Mouse (Mus musculus): Measurements from ENCODE around the gene Olfr1348. TPM values are rescaled to one million over a fixed set of nuclear protein-coding genes. Genes with fewer than 3 reads are reported as not detected.

The Olfr1348 gene
- polyA plus RNA-seq, 1 experiment from 2014 or later: not detected

Other genes starting within 250 kb of the Olfr1348 start
- 5.2 and 6.4 TPM in 2 replicates for gene Zfp667, start 222.2 kb downstream of the Olfr1348 start, polyA plus RNA-seq (2016; fragmentation: Nextera tagmentation; extraction: Ambion mirVana)
- 5.2 and 6.7 TPM in 2 replicates for gene Zfp583, start 177.5 kb downstream of the Olfr1348 start, polyA plus RNA-seq (2016; fragmentation: Nextera tagmentation; extraction: Ambion mirVana)
- gene Gm3854, start 165.0 kb downstream of the Olfr1348 start, polyA plus RNA-seq (2016; fragmentation: Nextera tagmentation; extraction: Ambion mirVana): 2.6 and 2.8 TPM in 2 replicates
- 1.3 and 1.4 TPM in 2 replicates for gene Zfp78, start 145.5 kb downstream of the Olfr1348 start, polyA plus RNA-seq (2016; fragmentation: Nextera tagmentation; extraction: Ambion mirVana)
- 9.2 and 13.9 TPM in 2 replicates for gene Zfp28, start 125.5 kb downstream of the Olfr1348 start, polyA plus RNA-seq (2016; fragmentation: Nextera tagmentation; extraction: Ambion mirVana)
- 0.09 and 0.34 TPM in 2 replicates for gene Smim17, start 110.0 kb downstream of the Olfr1348 start, polyA plus RNA-seq (2016; fragmentation: Nextera tagmentation; extraction: Ambion mirVana)
- 0.03 TPM in 1 of 2 replicates, not detected in the other for gene Gm20715, start 98.5 kb downstream of the Olfr1348 start, polyA plus RNA-seq (2016; fragmentation: Nextera tagmentation; extraction: Ambion mirVana)
- not detected in 2 replicates for gene Olfr1344, start 70.1 kb downstream of the Olfr1348 start, polyA plus RNA-seq (2016; fragmentation: Nextera tagmentation; extraction: Ambion mirVana)
- not detected in 2 replicates for gene Olfr1336, start 52.6 kb downstream of the Olfr1348 start, polyA plus RNA-seq (2016; fragmentation: Nextera tagmentation; extraction: Ambion mirVana)
- not detected in 2 replicates for gene Olfr1346, start 41.6 kb downstream of the Olfr1348 start, polyA plus RNA-seq (2016; fragmentation: Nextera tagmentation; extraction: Ambion mirVana)
- gene Olfr5, start 21.8 kb downstream of the Olfr1348 start, polyA plus RNA-seq (2016; fragmentation: Nextera tagmentation; extraction: Ambion mirVana): not detected in 2 replicates
- not detected in 2 replicates for gene Olfr1347, start 9.0 kb downstream of the Olfr1348 start, polyA plus RNA-seq (2016; fragmentation: Nextera tagmentation; extraction: Ambion mirVana)
- not detected in 2 replicates for gene Olfr1349, start 14.2 kb upstream of the Olfr1348 start, polyA plus RNA-seq (2016; fragmentation: Nextera tagmentation; extraction: Ambion mirVana)
- not detected in 2 replicates for gene Olfr1350, start 56.1 kb upstream of the Olfr1348 start, polyA plus RNA-seq (2016; fragmentation: Nextera tagmentation; extraction: Ambion mirVana)
- 2.7 and 3.8 TPM in 2 replicates for gene Zim1, start 187.7 kb upstream of the Olfr1348 start, polyA plus RNA-seq (2016; fragmentation: Nextera tagmentation; extraction: Ambion mirVana)
- gene Peg3, start 221.7 kb upstream of the Olfr1348 start, polyA plus RNA-seq (2016; fragmentation: Nextera tagmentation; extraction: Ambion mirVana): 378 and 427 TPM in 2 replicates
- 25.1 and 25.4 TPM in 2 replicates for gene Usp29, start 221.8 kb upstream of the Olfr1348 start, polyA plus RNA-seq (2016; fragmentation: Nextera tagmentation; extraction: Ambion mirVana)

Data from limb, embryonic 10.5 days (tissue).